Mouse (Mus musculus) CH12.LX (cell line): ENCODE results near the gene Timp3.

Source experiments
- BHLHE40 ChIP-seq: IDR thresholded peaks from 2 replicates; pipeline ENCODE4 v1.6.1; 2011; ENCODE audit warnings: mild to moderate bottlenecking, low read depth, low read length, improper control_type of control experiment
- CHD2 ChIP-seq: IDR thresholded peaks from 2 replicates; pipeline ENCODE4 v1.6.1; 2011; ENCODE audit warnings: low read length, improper control_type of control experiment
- CTCF ChIP-seq, 2 experiments: IDR thresholded peaks in 1 of 2; conservative IDR thresholded peaks in 1 of 2; 2 replicates each; pipeline ENCODE4 v1.5.1; 2011 to 2012; ENCODE audit warnings: low read depth in 2 of 2, low read length in 2 of 2, improper control_type of control experiment in 1 of 2, inconsistent platforms in 1 of 2, mild to moderate bottlenecking in 1 of 2, moderate library complexity in 1 of 2
- E2F4 ChIP-seq: IDR thresholded peaks from 2 replicates; pipeline ENCODE4 v1.6.1; 2011; ENCODE audit warnings: low read depth, low read length, improper control_type of control experiment; ENCODE audit not compliant: insufficient replicate concordance
- MAFK ChIP-seq: IDR thresholded peaks from 2 replicates; pipeline ENCODE4 v1.6.1; 2011; ENCODE audit warnings: low read length, improper control_type of control experiment; ENCODE audit not compliant: insufficient replicate concordance
- MAX ChIP-seq: IDR thresholded peaks from 2 replicates; pipeline ENCODE4 v1.6.1; 2011; ENCODE audit warnings: low read length, improper control_type of control experiment
- POLR2A ChIP-seq: IDR thresholded peaks from 2 replicates; pipeline ENCODE4 v1.6.1; 2011; ENCODE audit warnings: low read depth, mild to moderate bottlenecking, improper control_type of control experiment, low read length
- RAD21 ChIP-seq: IDR thresholded peaks from 2 replicates; pipeline ENCODE4 v1.6.1; 2011; ENCODE audit warnings: low read depth, mild to moderate bottlenecking, low read length, improper control_type of control experiment, moderate library complexity
- RCOR1 ChIP-seq: conservative IDR thresholded peaks from 2 replicates; pipeline ENCODE4 v1.6.1; 2012; ENCODE audit warnings: low read depth, mild to moderate bottlenecking, inconsistent platforms, low read length, improper control_type of control experiment
- SMC3 ChIP-seq: IDR thresholded peaks from 2 replicates; pipeline ENCODE4 v1.6.1; 2011; ENCODE audit warnings: low read depth, low read length, improper control_type of control experiment
- ZKSCAN1 ChIP-seq: IDR thresholded peaks from 2 replicates; pipeline ENCODE4 v1.6.1; 2012; ENCODE audit warnings: low read depth, inconsistent platforms, low read length, improper control_type of control experiment, borderline replicate concordance

GRCm38 (mm10) chr10:86381150-86381921 is 81.2 kb downstream of the Timp3 start:
- no peak for TF ChIP-seq CTCF (conservative IDR thresholded peaks at IDR 0.05 in 1 of 2, IDR thresholded peaks at IDR 0.05 in 1 of 2; ENCODE audit: low read depth in 2 of 2, low read length in 2 of 2)
- TF ChIP-seq POLR2A, result no peak
- TF ChIP-seq CHD2, result no peak
- TF ChIP-seq MAX, result no peak
- TF ChIP-seq BHLHE40, result no peak
- TF ChIP-seq MAFK, result no peak
- no peak for TF ChIP-seq SMC3
- no peak for TF ChIP-seq RAD21
- TF ChIP-seq RCOR1, result no peak
- no peak for TF ChIP-seq ZKSCAN1
- no peak for TF ChIP-seq E2F4
